Mouse (Mus musculus) limb, embryonic 14.5 days (tissue): ENCODE results near the gene Rtp3. TPM values are rescaled to one million over a fixed set of nuclear protein-coding genes. Genes with fewer than 3 reads are reported as not detected.

Source experiments
- ATAC-seq: fragments of 200-750 bp; cut with Nextera tagmentation; 2 replicates; pipeline ENCODE4 v1.8.0; 2017; ENCODE audit warnings: low read depth, moderate number of reproducible peaks, moderate TSS enrichment; ENCODE audit not compliant: low FRiP score
- DNase-seq: peaks from one replicate; pipeline ENCODE4 v3.0.0-alpha.2; 2015; ENCODE audit warnings: low spot score
- H3K27ac ChIP-seq: fragments of 300-500 bp; sonication (generic); replicated peaks from 2 replicates; pipeline ENCODE4 v1.5.1; 2014; ENCODE audit warnings: low read depth, mild to moderate bottlenecking, low read length, moderate library complexity, mixed read lengths
- H3K27me3 ChIP-seq: fragments of 300-500 bp; sonication (generic); 2 replicates; pipeline ENCODE4 v1.6.1; 2014; ENCODE audit warnings: low read length, mixed read lengths; ENCODE audit not compliant: control insufficient read depth, insufficient read depth
- H3K36me3 ChIP-seq: fragments of 300-500 bp; sonication (generic); 2 replicates; pipeline ENCODE4 v1.6.1; 2014; ENCODE audit warnings: mild to moderate bottlenecking, low read length, moderate library complexity, mixed read lengths; ENCODE audit not compliant: control insufficient read depth, insufficient read depth
- H3K4me1 ChIP-seq: fragments of 300-500 bp; sonication (generic); 2 replicates; pipeline ENCODE4 v1.6.1; 2014; ENCODE audit warnings: antibody characterized with exemption, low read length, mixed read lengths; ENCODE audit not compliant: control insufficient read depth, insufficient read depth
- H3K4me2 ChIP-seq: fragments of 300-500 bp; sonication (generic); replicated peaks from 2 replicates; pipeline ENCODE4 v1.6.1; 2014; ENCODE audit warnings: low read depth, mild to moderate bottlenecking, low read length, moderate library complexity; ENCODE audit not compliant: severe bottlenecking
- H3K4me3 ChIP-seq: fragments of 300-500 bp; sonication (generic); replicated peaks from 2 replicates; pipeline ENCODE4 v1.5.1; 2014; ENCODE audit warnings: low read length
- H3K9ac ChIP-seq: fragments of 300-500 bp; sonication (generic); 2 replicates; pipeline ENCODE4 v1.6.1; 2014; ENCODE audit warnings: mild to moderate bottlenecking, low read depth, low read length, moderate library complexity; ENCODE audit not compliant: severe bottlenecking
- H3K9me3 ChIP-seq: fragments of 300-500 bp; sonication (generic); 2 replicates; pipeline ENCODE4 v1.6.1; 2016; ENCODE audit warnings: low read length; ENCODE audit not compliant: control insufficient read depth
- POLR2A ChIP-seq: fragments of 200-500 bp; IDR thresholded peaks from 2 replicates; pipeline ENCODE4 v1.8.0; 2012; ENCODE audit warnings: inconsistent platforms, mild to moderate bottlenecking, moderate library complexity, borderline replicate concordance; ENCODE audit not compliant: insufficient read depth, insufficient read length; ENCODE audit errors: extremely low read depth
- WGBS: fragments of 180-500 bp; shearing (Covaris S2); extraction: QIAGEN DNeasy Blood & Tissue Kit; methylation state at CpG from one replicate; pipeline ENCODE4 v1.1.7; 2014; 5-methylcytosine and 5-hydroxymethylcytosine counted together
- polyA plus RNA-seq, 2 experiments: library from polyadenylated mRNA; depleted of rRNA in 1 of 2; stranded (reverse) in 1 of 2; unstranded in 1 of 2; fragments of >200 nt; fragmentation: Nextera tagmentation in 1 of 2; extraction: Ambion mirVana in 1 of 2; gene quantifications; 2 replicates each; pipeline versions ENCODE4 v1.2.1 to v1.2.3; 2012 to 2014

The Rtp3 gene
- polyA plus RNA-seq, 2 experiments: 0.24 TPM; not detected in 1

GRCm38 (mm10) chr9:110989141-110989540, 1.2 kb downstream of the Rtp3 start:
- Histone ChIP-seq H3K9me3 (no peaks in the 10 kb centered on the region), H3K27ac (no peak overlapping the region), H3K4me2 (no peak overlapping the region), H3K27me3 (no peaks in the 10 kb centered on the region), H3K36me3 (no peaks in the 10 kb centered on the region), H3K4me1 (no peaks in the 10 kb centered on the region), H3K4me3 (no peak overlapping the region), H3K9ac (no peak overlapping the region)
- TF ChIP-seq POLR2A: no peak
- ATAC-seq (no peak), DNase-seq (no peak)
- 52% methylated on average over 4 of the region's 4 CpGs for WGBS

GRCm38 (mm10) chr9:110988078-110988477, 2.3 kb downstream of the Rtp3 start:
- DNase-seq: no peak

GRCm38 (mm10) chr9:110987331-110987730, 3.1 kb downstream of the Rtp3 start:
- TF ChIP-seq POLR2A: no peak
- no peak overlapping the region for H3K9ac ChIP-seq
- no peaks in the 10 kb centered on the region for H3K36me3 ChIP-seq

More at GRCm38 (mm10) chr9:110988078-110988477, 2.3 kb downstream of the Rtp3 start:
- H3K4me2 ChIP-seq: no peak overlapping the region
- H3K27me3 ChIP-seq: no peaks in the 10 kb centered on the region
- H3K4me1 ChIP-seq: no peaks in the 10 kb centered on the region
- ATAC-seq: no peak
- no peak overlapping the region for H3K9ac ChIP-seq
- no peak overlapping the region for H3K27ac ChIP-seq
- no peaks in the 10 kb centered on the region for H3K36me3 ChIP-seq
- H3K9me3 ChIP-seq: no peaks in the 10 kb centered on the region
- TF ChIP-seq POLR2A: no peak
- H3K4me3 ChIP-seq: no peak overlapping the region
- WGBS: 53% methylated on average over 3 of the region's 3 CpGs

GRCm38 (mm10) chr9:110985951-110986350, 4.4 kb downstream of the Rtp3 start:
- H3K4me1 ChIP-seq: no peaks in the 10 kb centered on the region
- no peak overlapping the region for H3K9ac ChIP-seq
- 89% methylated on average over 8 of the region's 8 CpGs for WGBS
- H3K27ac ChIP-seq: no peak overlapping the region
- TF ChIP-seq POLR2A: no peak
- H3K4me3 ChIP-seq: no peak overlapping the region
- no peaks in the 10 kb centered on the region for H3K27me3 ChIP-seq
- no peaks in the 10 kb centered on the region for H3K9me3 ChIP-seq
- DNase-seq: no peak
- ATAC-seq: no peak
- no peaks in the 10 kb centered on the region for H3K36me3 ChIP-seq
- H3K4me2 ChIP-seq: no peak overlapping the region

More at GRCm38 (mm10) chr9:110987331-110987730, 3.1 kb downstream of the Rtp3 start:
- no peaks in the 10 kb centered on the region for H3K9me3 ChIP-seq
- no peak overlapping the region for H3K4me2 ChIP-seq
- no peaks in the 10 kb centered on the region for H3K4me1 ChIP-seq
- ATAC-seq: no peak
- no peak overlapping the region for H3K4me3 ChIP-seq
- 81% methylated on average over 4 of the region's 4 CpGs for WGBS
- no peaks in the 10 kb centered on the region for H3K27me3 ChIP-seq
- DNase-seq: no peak
- H3K27ac ChIP-seq: no peak overlapping the region

DNA sequence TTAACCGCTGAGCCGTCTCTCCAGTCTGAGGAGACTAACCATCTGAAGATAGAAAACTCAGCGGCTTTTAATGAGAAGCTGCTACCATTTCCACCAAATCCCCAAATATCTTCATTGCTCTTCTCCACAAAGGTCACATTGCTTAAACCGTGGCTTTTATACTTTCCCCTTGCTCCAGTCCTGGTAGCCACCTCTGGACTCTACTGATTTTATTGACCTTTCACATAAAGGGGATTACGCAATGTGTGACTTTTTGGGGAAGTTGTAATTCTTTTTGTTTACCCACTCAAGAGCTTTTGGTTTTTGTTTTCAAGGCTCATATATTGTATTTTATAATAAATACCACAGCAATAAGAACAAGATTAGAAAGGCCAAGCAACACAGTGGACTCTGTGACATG, 4.8 kb downstream of the Rtp3 start:
- 91% methylated on average over 5 of the region's 5 CpGs for WGBS
- no peaks in the 10 kb centered on the region for H3K36me3 ChIP-seq
- DNase-seq: no peak
- H3K4me2 ChIP-seq: no peak overlapping the region
- H3K4me1 ChIP-seq: no peaks in the 10 kb centered on the region
- H3K27me3 ChIP-seq: no peaks in the 10 kb centered on the region
- H3K9ac ChIP-seq: no peak overlapping the region
- H3K9me3 ChIP-seq: no peaks in the 10 kb centered on the region
- TF ChIP-seq POLR2A: no peak
- H3K27ac ChIP-seq: no peak overlapping the region
- no peak for ATAC-seq
- H3K4me3 ChIP-seq: no peak overlapping the region

- H3K4me1 ChIP-seq: no peaks in the 10 kb centered on the region
- H3K4me3 ChIP-seq: no peak overlapping the region
- H3K27me3 ChIP-seq: no peaks in the 10 kb centered on the region
- DNase-seq (no peak), ATAC-seq (no peak)
- no peaks in the 10 kb centered on the region for H3K36me3 ChIP-seq
- H3K27ac ChIP-seq: no peak overlapping the region
- H3K9me3 ChIP-seq: no peaks in the 10 kb centered on the region
- no peak overlapping the region for H3K9ac ChIP-seq
- 87% methylated on average over 9 of the region's 9 CpGs for WGBS
- no peak for TF ChIP-seq POLR2A
- H3K4me2 ChIP-seq: no peak overlapping the region
Measured at GRCm38 (mm10) chr9:110984096-110984495, 6.3 kb downstream of the Rtp3 start.
